Mouse (Mus musculus) CH12.LX (cell line): ENCODE data around the gene Urgcp. TPM values are rescaled to one million over a fixed set of nuclear protein-coding genes. Genes with fewer than 3 reads are reported as not detected.

ENCODE experiments used
- DNase-seq: peaks from one replicate; pipeline ENCODE4 v3.0.0-alpha.2; 2013; ENCODE audit errors: extremely low read depth
- H3K27ac ChIP-seq: 2 replicates; pipeline ENCODE4 v1.5.1; 2012; ENCODE audit warnings: low read depth, mild to moderate bottlenecking, control low read depth, moderate library complexity; ENCODE audit not compliant: insufficient read depth
- H3K27me3 ChIP-seq: replicated peaks from 2 replicates; pipeline ENCODE3; 2012; ENCODE audit warnings: inconsistent platforms
- H3K36me3 ChIP-seq, 2 experiments: replicated peaks in 1 of 2; 2 replicates each; pipeline versions ENCODE3 to v1.6.1; 2012; ENCODE audit warnings: inconsistent platforms in 1 of 2, low read length in 1 of 2, mild to moderate bottlenecking in 1 of 2, mixed read lengths in 1 of 2, moderate library complexity in 1 of 2; ENCODE audit not compliant: control insufficient read depth in 1 of 2, insufficient read depth in 1 of 2
- H3K4me1 ChIP-seq, 2 experiments: 2 replicates each; pipeline ENCODE4 v1.6.1; 2012; ENCODE audit warnings: inconsistent platforms in 1 of 2, moderate library complexity in 1 of 2; ENCODE audit not compliant: insufficient read depth in 2 of 2, control insufficient read depth in 1 of 2
- H3K4me2 ChIP-seq: 2 replicates; pipeline ENCODE4 v1.6.1; 2012; ENCODE audit warnings: low read depth, mild to moderate bottlenecking, control low read depth; ENCODE audit not compliant: poor library complexity, insufficient read depth, severe bottlenecking
- H3K4me3 ChIP-seq, 3 experiments: fragments of 150-350 bp in 1 of 3; sonication (generic) in 1 of 3; replicated peaks in 1 of 3; 2 replicates each; pipeline versions ENCODE3 to v1.5.1; 2011 to 2012; ENCODE audit warnings: low read depth in 2 of 3, low read length in 2 of 3, mild to moderate bottlenecking in 2 of 3, moderate library complexity in 2 of 3, control low read depth in 1 of 3, improper control_type of control experiment in 1 of 3, inconsistent platforms in 1 of 3, mixed read lengths in 1 of 3; ENCODE audit not compliant: poor library complexity in 1 of 3
- H3K79me2 ChIP-seq: replicated peaks from 2 replicates; pipeline ENCODE4 v1.6.1; 2012; ENCODE audit warnings: mild to moderate bottlenecking, moderate library complexity; ENCODE audit not compliant: control insufficient read depth, poor library complexity, insufficient read depth, severe bottlenecking; ENCODE audit errors: extremely low read depth
- H3K9ac ChIP-seq: 2 replicates; pipeline ENCODE4 v1.6.1; 2012; ENCODE audit warnings: low read depth, mild to moderate bottlenecking, control low read depth, moderate library complexity; ENCODE audit not compliant: insufficient read depth
- H3K9me3 ChIP-seq: replicated peaks from 2 replicates; pipeline ENCODE3; 2012; ENCODE audit warnings: low read length, inconsistent platforms, mixed read lengths
- BHLHE40 ChIP-seq: IDR thresholded peaks from 2 replicates; pipeline ENCODE4 v1.6.1; 2011; ENCODE audit warnings: mild to moderate bottlenecking, low read depth, low read length, improper control_type of control experiment
- CHD1 ChIP-seq: IDR thresholded peaks from 2 replicates; pipeline ENCODE4 v1.6.1; 2012; ENCODE audit warnings: low read depth, low read length, improper control_type of control experiment, inconsistent platforms
- CHD2 ChIP-seq: IDR thresholded peaks from 2 replicates; pipeline ENCODE4 v1.6.1; 2011; ENCODE audit warnings: low read length, improper control_type of control experiment
- CTCF ChIP-seq, 2 experiments: IDR thresholded peaks in 1 of 2; conservative IDR thresholded peaks in 1 of 2; 2 replicates each; pipeline ENCODE4 v1.5.1; 2011 to 2012; ENCODE audit warnings: low read depth in 2 of 2, low read length in 2 of 2, improper control_type of control experiment in 1 of 2, inconsistent platforms in 1 of 2, mild to moderate bottlenecking in 1 of 2, moderate library complexity in 1 of 2
- E2F4 ChIP-seq: IDR thresholded peaks from 2 replicates; pipeline ENCODE4 v1.6.1; 2011; ENCODE audit warnings: low read depth, low read length, improper control_type of control experiment; ENCODE audit not compliant: insufficient replicate concordance
- ELF1 ChIP-seq: IDR thresholded peaks from 2 replicates; pipeline ENCODE4 v1.6.1; 2014; ENCODE audit warnings: low read depth, mild to moderate bottlenecking, inconsistent platforms, low read length, improper control_type of control experiment
- ETS1 ChIP-seq: conservative IDR thresholded peaks from 2 replicates; pipeline ENCODE4 v1.6.1; 2012; ENCODE audit warnings: low read depth, mild to moderate bottlenecking, inconsistent platforms, low read length, improper control_type of control experiment, moderate library complexity
- GABPA ChIP-seq: IDR thresholded peaks from 2 replicates; pipeline ENCODE4 v1.6.1; 2012; ENCODE audit warnings: low read depth, low read length, improper control_type of control experiment, inconsistent platforms; ENCODE audit not compliant: insufficient replicate concordance
- HCFC1 ChIP-seq: IDR thresholded peaks from 2 replicates; pipeline ENCODE4 v1.6.1; 2012; ENCODE audit warnings: low read depth, mild to moderate bottlenecking, inconsistent platforms, low read length, improper control_type of control experiment
- IRF4 ChIP-seq: IDR thresholded peaks from 2 replicates; pipeline ENCODE4 v1.6.1; 2014; ENCODE audit warnings: low read depth, mild to moderate bottlenecking, inconsistent platforms, low read length, improper control_type of control experiment
- JUN ChIP-seq: IDR thresholded peaks from 2 replicates; pipeline ENCODE4 v1.6.1; 2011; ENCODE audit warnings: low read depth, mild to moderate bottlenecking, low read length, improper control_type of control experiment, moderate library complexity; ENCODE audit not compliant: insufficient read depth
- JUND ChIP-seq: conservative IDR thresholded peaks from 2 replicates; pipeline ENCODE4 v1.6.1; 2011; ENCODE audit warnings: low read depth, low read length, improper control_type of control experiment
- MAFK ChIP-seq: IDR thresholded peaks from 2 replicates; pipeline ENCODE4 v1.6.1; 2011; ENCODE audit warnings: low read length, improper control_type of control experiment; ENCODE audit not compliant: insufficient replicate concordance
- MAX ChIP-seq: IDR thresholded peaks from 2 replicates; pipeline ENCODE4 v1.6.1; 2011; ENCODE audit warnings: low read length, improper control_type of control experiment
- MEF2A ChIP-seq: IDR thresholded peaks from 2 replicates; pipeline ENCODE4 v1.6.1; 2014; ENCODE audit warnings: low read depth, mild to moderate bottlenecking, inconsistent platforms, low read length, improper control_type of control experiment, borderline replicate concordance
- MXI1 ChIP-seq: IDR thresholded peaks from 2 replicates; pipeline ENCODE4 v1.6.1; 2011; ENCODE audit warnings: mild to moderate bottlenecking, low read depth, low read length, improper control_type of control experiment
- NELFE ChIP-seq: IDR thresholded peaks from 2 replicates; pipeline ENCODE4 v1.6.1; 2011; ENCODE audit warnings: low read depth, low read length, improper control_type of control experiment
- NRF1 ChIP-seq: IDR thresholded peaks from 2 replicates; pipeline ENCODE4 v1.6.1; 2014; ENCODE audit warnings: low read depth, mild to moderate bottlenecking, inconsistent platforms, low read length, improper control_type of control experiment, moderate library complexity
- PAX5 ChIP-seq: IDR thresholded peaks from 2 replicates; pipeline ENCODE4 v1.6.1; 2012; ENCODE audit warnings: low read length, inconsistent platforms, mixed read lengths
- POLR2A ChIP-seq: IDR thresholded peaks from 2 replicates; pipeline ENCODE4 v1.6.1; 2011; ENCODE audit warnings: low read depth, mild to moderate bottlenecking, improper control_type of control experiment, low read length
- POLR2AphosphoS2 ChIP-seq: IDR thresholded peaks from 2 replicates; pipeline ENCODE4 v1.6.1; 2011; ENCODE audit warnings: low read depth, low read length, improper control_type of control experiment
- RAD21 ChIP-seq: IDR thresholded peaks from 2 replicates; pipeline ENCODE4 v1.6.1; 2011; ENCODE audit warnings: low read depth, mild to moderate bottlenecking, low read length, improper control_type of control experiment, moderate library complexity
- RCOR1 ChIP-seq: conservative IDR thresholded peaks from 2 replicates; pipeline ENCODE4 v1.6.1; 2012; ENCODE audit warnings: low read depth, mild to moderate bottlenecking, inconsistent platforms, low read length, improper control_type of control experiment
- SMC3 ChIP-seq: IDR thresholded peaks from 2 replicates; pipeline ENCODE4 v1.6.1; 2011; ENCODE audit warnings: low read depth, low read length, improper control_type of control experiment
- TBP ChIP-seq: conservative IDR thresholded peaks from 2 replicates; pipeline ENCODE4 v1.6.1; 2011; ENCODE audit warnings: low read depth, low read length, improper control_type of control experiment
- TCF12 ChIP-seq: IDR thresholded peaks from 2 replicates; pipeline ENCODE4 v1.6.1; 2014; ENCODE audit warnings: low read depth, mild to moderate bottlenecking, inconsistent platforms, low read length, improper control_type of control experiment
- USF2 ChIP-seq: conservative IDR thresholded peaks from 2 replicates; pipeline ENCODE4 v1.6.1; 2011; ENCODE audit warnings: low read depth, low read length, improper control_type of control experiment
- ZC3H11A ChIP-seq: IDR thresholded peaks from 2 replicates; pipeline ENCODE4 v1.6.1; 2012; ENCODE audit warnings: low read depth, mild to moderate bottlenecking, inconsistent platforms, low read length, improper control_type of control experiment
- ZKSCAN1 ChIP-seq: IDR thresholded peaks from 2 replicates; pipeline ENCODE4 v1.6.1; 2012; ENCODE audit warnings: low read depth, inconsistent platforms, low read length, improper control_type of control experiment, borderline replicate concordance
- ZMIZ1 ChIP-seq: IDR thresholded peaks from 2 replicates; pipeline ENCODE4 v1.6.1; 2012; ENCODE audit warnings: low read depth, mild to moderate bottlenecking, inconsistent platforms, low read length, improper control_type of control experiment
- ZNF384 ChIP-seq: IDR thresholded peaks from 2 replicates; pipeline ENCODE4 v1.6.1; 2012; ENCODE audit warnings: low read depth, low read length, improper control_type of control experiment, inconsistent platforms
- dilution Hi-C: fragments of 300-500 bp; cut with MboI; formaldehyde crosslinking; loops from 2 replicates; pipeline ENCODE4 v1.14.3; 2020; ENCODE audit warnings: low sequenced_read_pairs; ENCODE audit not compliant: extremely low pct_unique_long_range_greater_than_20kb, extremely low pct_ligation_motif_present
- in situ Hi-C: fragments of 300-500 bp; cut with MboI; formaldehyde crosslinking; loops from 3 replicates; pipeline ENCODE4 v1.14.3; 2019; ENCODE audit warnings: low sequenced_read_pairs, low pct_ligation_motif_present, low pct_unique_long_range_greater_than_20kb, mixed read lengths
- polyA plus RNA-seq: library from polyadenylated mRNA; unstranded; fragments of >175 nt; gene quantifications from 2 replicates; pipeline ENCODE4 v1.2.1, GENCODE M21; 2012; ENCODE audit warnings: low read depth; ENCODE audit not compliant: insufficient read length
- total RNA-seq, 2 experiments: library from RNA; depleted of rRNA; stranded (reverse); fragments of 300-350 nt in 1 of 2; fragments of >200 nt in 1 of 2; gene quantifications; 2 replicates each; pipeline ENCODE4 v1.2.3; 2012 to 2014

The Urgcp gene
- total and polyA plus RNA-seq, 3 experiments = 11.7 to 13.1 (median 11.7) TPM

DNA sequence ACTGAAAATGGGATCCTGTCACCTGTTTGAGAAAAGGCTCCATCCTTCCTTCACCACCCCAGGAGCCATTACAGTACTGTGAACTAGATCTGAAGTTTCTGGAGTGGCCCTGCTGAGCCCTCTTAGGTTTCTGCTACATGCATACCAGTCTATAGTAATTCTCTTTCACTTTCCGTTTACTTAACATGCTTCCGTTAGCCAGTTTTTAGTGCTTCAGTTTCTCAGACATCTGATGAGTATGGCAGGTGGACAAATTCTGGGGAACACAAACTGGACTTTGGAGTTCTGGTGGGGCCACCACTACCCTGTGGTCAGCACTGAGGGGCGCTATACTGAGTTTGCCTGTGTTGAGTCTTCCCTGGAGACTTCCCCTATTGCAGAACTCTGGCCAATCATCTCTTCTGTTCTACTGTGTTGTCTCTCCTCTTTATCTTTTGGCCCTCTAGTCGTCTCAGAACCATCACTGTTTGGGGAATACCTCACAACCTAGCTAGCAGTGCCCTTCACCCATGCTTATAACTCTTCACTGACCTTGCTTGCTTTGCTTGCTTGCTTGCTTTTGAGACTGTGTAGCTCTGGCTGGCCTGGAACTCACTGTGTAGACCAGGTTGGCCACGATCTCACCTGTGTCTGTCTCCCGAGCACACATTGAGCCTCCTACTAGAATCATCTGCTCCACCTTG is 27.0 kb upstream of the Urgcp start (continued):
- TF ChIP-seq TBP = 0 out of 2 replicates have a peak, but pooled peaks have one; percentile 38
- peak; percentile 21; the same call in 1 of the 2 replicates for TF ChIP-seq SMC3
- TF ChIP-seq TCF12 = 0 out of 2 replicates have a peak, but pooled peaks have one; percentile 21
- TF ChIP-seq CHD1 = peak; percentile 62; the same call in 1 of the 2 replicates
- no peak for TF ChIP-seq BHLHE40
- no peak for TF ChIP-seq NRF1
- TF ChIP-seq HCFC1 = no peak; the same call in none of the 2 replicates
- no peak for TF ChIP-seq POLR2A
- peak; percentile 43; the same call in 1 of the 2 replicates for TF ChIP-seq IRF4
- TF ChIP-seq MAX = peak; percentile 50
- no peak; the same call in none of the 2 replicates for TF ChIP-seq ELF1

DNA sequence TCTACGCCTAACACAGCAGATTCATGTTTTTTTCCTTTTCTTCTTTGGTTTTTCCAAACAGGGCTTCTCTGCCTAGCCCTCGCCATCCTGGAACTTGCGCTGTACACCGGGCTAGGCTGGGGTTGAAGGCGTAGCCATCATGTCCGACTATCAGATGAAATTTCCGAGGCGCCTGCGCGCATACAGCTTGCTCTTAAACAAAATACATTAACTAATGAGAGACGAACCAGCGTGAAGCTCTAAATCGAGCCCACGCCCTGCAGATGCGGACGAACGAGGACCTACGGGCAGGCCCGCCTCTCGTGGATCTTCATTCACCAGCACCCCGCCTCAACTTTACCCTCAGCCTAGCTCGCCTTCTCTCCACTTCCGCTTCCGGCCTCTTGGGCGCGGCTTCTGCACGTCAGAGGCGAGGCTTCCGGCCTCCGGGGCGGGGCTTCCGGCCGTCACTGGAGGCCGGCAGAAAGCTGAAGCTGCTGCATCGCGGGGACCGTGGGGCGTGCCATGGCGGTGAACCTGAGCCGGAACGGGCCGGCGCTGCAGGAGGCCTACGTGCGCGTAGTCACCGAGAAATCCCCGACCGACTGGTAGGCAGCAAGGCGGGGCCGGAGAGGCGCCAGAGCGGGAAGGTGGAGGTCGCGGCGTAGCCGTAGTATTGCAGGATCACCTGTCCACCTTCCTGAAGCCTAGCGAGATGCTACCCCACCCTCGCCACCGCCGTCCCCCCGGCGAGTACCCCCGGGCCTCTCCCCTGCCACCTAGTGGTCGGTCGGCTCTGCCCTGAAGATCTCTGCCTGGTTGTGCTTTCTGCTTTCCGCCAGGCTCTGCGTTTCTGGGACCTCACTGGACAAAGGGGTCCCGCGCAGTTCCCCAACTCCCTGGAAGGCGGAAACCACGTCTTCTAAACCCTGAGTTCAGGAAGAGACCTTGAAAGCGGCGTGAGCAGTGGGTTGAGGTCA is 26.2 kb upstream of the Urgcp start, which contains the start of gene Dbnl:
TSS of gene Dbnl (plus strand) at position 433 of the 959 bp plus-strand sequence.
- peak; percentile 98 for DNase-seq
- peaks cover 12 to 41% of the 10 kb centered on the region in 2 experiments for H3K4me1 ChIP-seq
- peak within 1 kb of the TSS; percentile 97 for H3K4me2 ChIP-seq
- H3K36me3 ChIP-seq = peaks cover 18 to 40% of the 10 kb centered on the region in 2 experiments
- no peaks in the 10 kb centered on the region for H3K27me3 ChIP-seq
- dilution Hi-C loops (no loop called here), in situ Hi-C loops (loop anchor here (10.0 kb wide), 1 partner anchor 304 kb away; no protein-coding TSS in a partner anchor)
- H3K9me3 ChIP-seq = no peaks in the 10 kb centered on the region
- peaks cover 22% of the 10 kb centered on the region for H3K79me2 ChIP-seq
- peak within 1 kb of the TSS; percentile 97 for H3K9ac ChIP-seq
- H3K27ac ChIP-seq = peak within 1 kb of the TSS; percentile 75
- H3K4me3 ChIP-seq = peak within 1 kb of the TSS; percentile 72 to 99 (median 75)
- TF ChIP-seq RAD21 (no peak), RCOR1 (peak; percentile 87; the same call in 1 of the 2 replicates), NELFE (peak; percentile 99), USF2 (no peak), ZKSCAN1 (no peak), SMC3 (no peak; the same call in 1 of the 2 replicates), JUND (no peak), ZMIZ1 (peak; percentile 99), CHD2 (peak; percentile 63; the same call in 1 of the 2 replicates), PAX5 (no peak), ELF1 (peak; percentile 100), JUN (no peak), POLR2A (peak; percentile 100), HCFC1 (peak; percentile 94), BHLHE40 (peak; percentile 76), E2F4 (no peak), MAFK (no peak), GABPA (peak; percentile 49; the same call in 1 of the 2 replicates), ZC3H11A (no peak), MEF2A (peak; percentile 64; the same call in 1 of the 2 replicates), NRF1 (peak; percentile 68), ZNF384 (no peak), TBP (peak; percentile 79), MXI1 (peak; percentile 91; the same call in 1 of the 2 replicates), POLR2AphosphoS2 (peak; percentile 97), CTCF (conservative IDR thresholded peaks at IDR 0.05 in 1 of 2, IDR thresholded peaks at IDR 0.05 in 1 of 2; ENCODE audit: low read depth in 2 of 2, low read length in 2 of 2) (peak; percentile 8 to 79; a peak in 2 of 4 replicates), ETS1 (peak; percentile 55)
